Mouse (Mus musculus): ENCODE results near the gene Bak1.

- TF ChIP-seq POLR2A (IDR thresholded peaks at IDR 0.05; ENCODE audit: control insufficient read depth in 1 of 2, insufficient read depth in 1 of 2, low read depth in 1 of 2, low read length in 2 of 2, poor library complexity in 1 of 2) (no peak), KAT2A (conservative IDR thresholded peaks at IDR 0.05; ENCODE audit: low read depth, low read length) (no peak), ZKSCAN1 (IDR thresholded peaks at IDR 0.05; ENCODE audit: low read depth, low read length) (no peak), CTCF (IDR thresholded peaks at IDR 0.05 in 2 of 3, conservative IDR thresholded peaks at IDR 0.05 in 1 of 3; ENCODE audit: control insufficient read depth in 1 of 3, insufficient read depth in 1 of 3, low read depth in 2 of 3, low read length in 3 of 3, poor library complexity in 1 of 3, severe bottlenecking in 1 of 3) (no peak), ZMIZ1 (IDR thresholded peaks at IDR 0.05; ENCODE audit: low read depth, low read length) (no peak), CHD1 (IDR thresholded peaks at IDR 0.05; ENCODE audit: low read depth, low read length) (no peak), NRF1 (IDR thresholded peaks at IDR 0.05; ENCODE audit: insufficient read depth, low read depth, low read length, poor library complexity, severe bottlenecking) (no peak), MYC (IDR thresholded peaks at IDR 0.05; ENCODE audit: low read depth, low read length) (no peak), BHLHE40 (IDR thresholded peaks at IDR 0.05; ENCODE audit: borderline replicate concordance, low read depth, low read length) (no peak), MAFK (IDR thresholded peaks at IDR 0.05; ENCODE audit: borderline replicate concordance, low read depth, low read length) (no peak)
These were observed 12.4 kb upstream of the Bak1 start for GRCm38 (mm10) chr17:27041046-27041786.

Data from MEL (cell line).